Mouse (Mus musculus) myocyte (in vitro differentiated cells): ENCODE results near the gene Pkn1. TPM values are rescaled to one million over a fixed set of nuclear protein-coding genes. Genes with fewer than 3 reads are reported as not detected.
A peak's percentile ranks its signal among the peaks of the same experiment; 100 is the strongest.

Experiments
- H3K27me3 ChIP-seq: one replicate; pipeline ENCODE4 v1.6.1; 2011; ENCODE audit not compliant: control insufficient read depth, insufficient read depth, insufficient read length
- H3K36me3 ChIP-seq: one replicate; pipeline ENCODE4 v1.6.1; 2011; ENCODE audit not compliant: control insufficient read depth, insufficient read depth
- H3K4me2 ChIP-seq: one replicate; pipeline ENCODE4 v1.6.1; 2011; ENCODE audit warnings: low read depth, control low read depth
- H3K4me3 ChIP-seq: one replicate; pipeline ENCODE4 v1.5.1; 2011; ENCODE audit warnings: mild to moderate bottlenecking, control low read depth, moderate library complexity
- H3K79me2 ChIP-seq: one replicate; pipeline ENCODE4 v1.6.1; 2011; ENCODE audit not compliant: control insufficient read depth, insufficient read depth
- H3ac ChIP-seq: one replicate; pipeline ENCODE4 v1.6.1; 2011; ENCODE audit not compliant: control insufficient read depth, insufficient read length
- CEBPB ChIP-seq: IDR thresholded peaks from 2 replicates; pipeline ENCODE4 v1.6.1; 2011; ENCODE audit warnings: mild to moderate bottlenecking, moderate library complexity; ENCODE audit not compliant: poor library complexity, insufficient read depth, severe bottlenecking
- E2F4 ChIP-seq: IDR thresholded peaks from one replicate; pipeline ENCODE4 v1.6.1; 2011; ENCODE audit warnings: mild to moderate bottlenecking, control low read depth, moderate library complexity; ENCODE audit not compliant: insufficient read depth
- MAX ChIP-seq: IDR thresholded peaks from one replicate; pipeline ENCODE4 v1.6.1; 2011; ENCODE audit warnings: low read depth, mild to moderate bottlenecking, control low read depth
- MYOD1 ChIP-seq, 3 experiments: IDR thresholded peaks; one replicate each; pipeline ENCODE4 v1.6.1; 2011; ENCODE audit warnings: control low read depth in 2 of 3, low read depth in 2 of 3, mild to moderate bottlenecking in 2 of 3, moderate library complexity in 1 of 3; ENCODE audit not compliant: insufficient read length in 2 of 3, control insufficient read depth in 1 of 3
- MYOG ChIP-seq, 3 experiments: IDR thresholded peaks; one replicate each; pipeline ENCODE4 v1.6.1; 2011; ENCODE audit warnings: control low read depth in 2 of 3, low read depth in 2 of 3, mild to moderate bottlenecking in 2 of 3; ENCODE audit not compliant: insufficient read length in 2 of 3, control insufficient read depth in 1 of 3, insufficient read depth in 1 of 3
- POLR2A ChIP-seq: IDR thresholded peaks from one replicate; pipeline ENCODE4 v1.6.1; 2011; ENCODE audit warnings: low read depth, mild to moderate bottlenecking, control low read depth, moderate library complexity; ENCODE audit not compliant: insufficient read length
- POLR2AphosphoS2 ChIP-seq: IDR thresholded peaks from one replicate; pipeline ENCODE4 v1.6.1; 2011; ENCODE audit warnings: low read depth, control low read depth; ENCODE audit not compliant: insufficient read length
- REST ChIP-seq: IDR thresholded peaks from one replicate; pipeline ENCODE4 v1.6.1; 2011; ENCODE audit warnings: mild to moderate bottlenecking, control low read depth, moderate library complexity; ENCODE audit not compliant: insufficient read depth, insufficient read length
- SRF ChIP-seq: IDR thresholded peaks from one replicate; pipeline ENCODE4 v1.6.1; 2011; ENCODE audit warnings: low read depth; ENCODE audit not compliant: control insufficient read depth, insufficient read length
- TCF12 ChIP-seq: IDR thresholded peaks from one replicate; pipeline ENCODE4 v1.6.1; 2011; ENCODE audit warnings: mild to moderate bottlenecking, control low read depth; ENCODE audit not compliant: poor library complexity, insufficient read depth, severe bottlenecking
- TCF3 ChIP-seq: IDR thresholded peaks from one replicate; pipeline ENCODE4 v1.6.1; 2011; ENCODE audit warnings: low read depth, control low read depth; ENCODE audit not compliant: insufficient read length
- USF1 ChIP-seq: IDR thresholded peaks from one replicate; pipeline ENCODE4 v1.6.1; 2011; ENCODE audit warnings: low read depth, mild to moderate bottlenecking, control low read depth, moderate library complexity
- polyA plus RNA-seq: library from polyadenylated mRNA; unstranded; fragments of >200 nt; fragmentation: generic; extraction: Trizol; gene quantifications from one replicate; pipeline ENCODE4 v1.2.1, GENCODE M21; 2012; ENCODE audit warnings: missing spikeins

Gene Pkn1
- polyA plus RNA-seq, 1 experiment = 34.1 TPM

DNA sequence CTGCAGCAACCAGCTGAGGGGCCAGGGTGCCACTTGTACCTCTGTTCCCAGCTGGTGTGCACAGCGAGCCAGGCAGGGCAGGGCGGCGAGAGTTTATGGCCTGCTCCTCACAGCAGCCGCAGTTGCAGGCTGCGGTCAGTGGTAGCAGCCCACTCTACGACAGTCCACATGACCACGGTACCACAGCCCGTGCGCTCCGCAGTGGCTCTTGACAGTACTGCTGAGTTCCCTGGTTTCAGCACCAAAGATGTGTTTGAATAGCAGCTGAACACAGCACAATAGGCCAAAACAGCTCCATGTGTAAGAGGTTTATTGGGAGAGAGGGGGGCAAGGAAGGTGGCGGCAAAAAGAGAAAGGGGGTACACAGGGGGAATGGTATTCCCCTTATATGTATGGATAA is 51.5 kb downstream of the Pkn1 start:
- Histone ChIP-seq H3K36me3 (no peaks in the 10 kb centered on the region), H3K27me3 (peaks cover 9% of the 10 kb centered on the region), H3K4me3 (no peak overlapping the region), H3K4me2 (no peak overlapping the region), H3ac (no peak overlapping the region), H3K79me2 (no peaks in the 10 kb centered on the region)
- TF ChIP-seq E2F4 (no peak), CEBPB (no peak), USF1 (no peak), TCF12 (no peak), MYOD1 (IDR thresholded peaks at IDR 0.05; ENCODE audit: control insufficient read depth in 1 of 3, insufficient read length in 2 of 3, low read depth in 2 of 3) (no peak), POLR2A (no peak), MAX (no peak), SRF (no peak), REST (no peak)

DNA sequence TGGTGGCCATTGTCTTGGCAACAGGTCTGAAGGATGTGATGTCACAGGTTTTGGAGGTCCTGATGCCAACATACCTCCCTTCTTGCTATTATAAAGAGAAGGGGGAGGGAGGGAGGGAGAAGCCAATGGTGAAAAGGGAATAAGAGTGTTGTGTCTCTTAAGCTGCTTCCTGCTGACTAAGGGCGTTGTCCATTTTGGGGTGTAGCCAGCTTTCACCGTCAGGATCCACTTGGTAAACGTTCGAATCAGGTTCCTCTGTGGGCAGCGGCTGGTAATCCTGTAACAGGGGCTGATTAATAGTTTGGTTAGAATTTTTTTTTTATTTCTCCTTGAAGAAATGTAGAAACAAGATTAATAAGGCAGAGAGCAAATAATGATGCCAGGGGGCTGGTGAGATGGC is 59.3 kb downstream of the Pkn1 start:
- no peak overlapping the region for H3ac ChIP-seq
- TF ChIP-seq SRF (no peak), MYOG (IDR thresholded peaks at IDR 0.05; ENCODE audit: control insufficient read depth in 1 of 3, insufficient read depth in 1 of 3, insufficient read length in 2 of 3, low read depth in 2 of 3) (no peak), POLR2AphosphoS2 (no peak), MAX (no peak), TCF12 (no peak), REST (no peak), USF1 (no peak), E2F4 (no peak), TCF3 (no peak), MYOD1 (IDR thresholded peaks at IDR 0.05; ENCODE audit: control insufficient read depth in 1 of 3, insufficient read length in 2 of 3, low read depth in 2 of 3) (no peak), CEBPB (no peak), POLR2A (no peak)

DNA sequence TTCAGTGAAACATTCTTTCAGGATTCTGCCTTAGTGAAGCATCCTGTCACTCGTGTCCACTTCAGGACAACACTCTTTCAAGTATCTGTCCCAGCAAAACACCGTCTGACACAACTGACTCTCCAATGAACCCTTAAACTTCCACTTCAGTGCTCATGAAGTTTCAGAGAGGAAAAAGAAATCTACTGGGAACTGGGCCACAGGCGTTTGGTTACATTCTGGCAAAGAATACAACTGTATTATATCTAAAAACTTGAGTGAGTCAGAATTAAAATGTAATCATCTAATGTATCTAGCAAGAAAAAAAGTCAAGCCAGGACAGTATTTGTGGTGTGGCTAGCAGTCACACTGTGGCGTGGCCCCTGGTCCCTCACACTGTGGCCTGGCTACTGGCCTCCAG is 60.1 kb downstream of the Pkn1 start:
- H3K27me3 ChIP-seq = peaks cover 5% of the 10 kb centered on the region
- no peaks in the 10 kb centered on the region for H3K36me3 ChIP-seq
- peak overlapping the region; percentile 27 for H3K4me2 ChIP-seq
- H3K4me3 ChIP-seq = no peak overlapping the region
- no peak overlapping the region for H3ac ChIP-seq
- TF ChIP-seq TCF12 (no peak), USF1 (no peak), MAX (no peak), MYOG (IDR thresholded peaks at IDR 0.05; ENCODE audit: control insufficient read depth in 1 of 3, insufficient read depth in 1 of 3, insufficient read length in 2 of 3, low read depth in 2 of 3) (no peak)
- H3K79me2 ChIP-seq = no peaks in the 10 kb centered on the region

More for the DNA sequence above, 59.3 kb downstream of the Pkn1 start:
- Histone ChIP-seq H3K4me2 (no peak overlapping the region), H3K36me3 (no peaks in the 10 kb centered on the region), H3K4me3 (no peak overlapping the region), H3K27me3 (peaks cover 5% of the 10 kb centered on the region), H3K79me2 (no peaks in the 10 kb centered on the region)

DNA sequence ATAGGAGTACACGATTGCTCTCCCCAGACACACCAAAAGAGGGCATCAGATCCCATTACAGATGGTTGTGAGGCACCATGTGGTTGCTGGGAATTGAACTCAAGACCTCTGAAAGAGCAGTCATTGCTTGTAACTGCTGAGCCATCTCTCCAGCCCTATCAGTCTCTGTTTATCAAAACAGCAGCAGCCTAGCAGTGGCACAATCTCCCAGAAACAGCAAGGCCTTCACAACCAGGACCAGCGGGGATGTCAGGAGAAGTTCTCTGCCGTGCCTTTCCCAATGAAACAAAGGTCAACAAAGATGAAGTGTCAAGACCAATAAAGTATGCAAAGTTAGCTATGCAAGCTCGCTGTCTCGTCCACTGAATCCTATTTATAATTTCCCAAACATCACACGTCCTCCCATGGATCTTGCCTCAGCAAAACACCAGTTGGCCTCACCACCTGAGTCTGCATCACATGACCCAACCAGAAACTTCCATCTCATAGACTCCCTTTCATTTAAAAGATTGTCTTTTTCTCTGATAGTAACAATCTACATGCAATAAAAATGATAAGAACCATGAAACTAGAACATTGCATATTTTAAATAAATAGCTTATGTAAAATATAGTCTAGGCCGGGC is 66.8 kb downstream of the Pkn1 start:
- Histone ChIP-seq H3K4me3 (no peak overlapping the region), H3K79me2 (no peaks in the 10 kb centered on the region), H3K36me3 (no peaks in the 10 kb centered on the region), H3ac (no peak overlapping the region), H3K27me3 (no peaks in the 10 kb centered on the region), H3K4me2 (no peak overlapping the region)
- TF ChIP-seq MYOD1 (IDR thresholded peaks at IDR 0.05; ENCODE audit: control insufficient read depth in 1 of 3, insufficient read length in 2 of 3, low read depth in 2 of 3) = no peak
- TF ChIP-seq REST = no peak
- no peak for TF ChIP-seq MYOG (IDR thresholded peaks at IDR 0.05; ENCODE audit: control insufficient read depth in 1 of 3, insufficient read depth in 1 of 3, insufficient read length in 2 of 3, low read depth in 2 of 3)
- TF ChIP-seq E2F4 = no peak
- no peak for TF ChIP-seq TCF3
- no peak for TF ChIP-seq USF1
- TF ChIP-seq POLR2A = no peak
- TF ChIP-seq MAX = no peak

DNA sequence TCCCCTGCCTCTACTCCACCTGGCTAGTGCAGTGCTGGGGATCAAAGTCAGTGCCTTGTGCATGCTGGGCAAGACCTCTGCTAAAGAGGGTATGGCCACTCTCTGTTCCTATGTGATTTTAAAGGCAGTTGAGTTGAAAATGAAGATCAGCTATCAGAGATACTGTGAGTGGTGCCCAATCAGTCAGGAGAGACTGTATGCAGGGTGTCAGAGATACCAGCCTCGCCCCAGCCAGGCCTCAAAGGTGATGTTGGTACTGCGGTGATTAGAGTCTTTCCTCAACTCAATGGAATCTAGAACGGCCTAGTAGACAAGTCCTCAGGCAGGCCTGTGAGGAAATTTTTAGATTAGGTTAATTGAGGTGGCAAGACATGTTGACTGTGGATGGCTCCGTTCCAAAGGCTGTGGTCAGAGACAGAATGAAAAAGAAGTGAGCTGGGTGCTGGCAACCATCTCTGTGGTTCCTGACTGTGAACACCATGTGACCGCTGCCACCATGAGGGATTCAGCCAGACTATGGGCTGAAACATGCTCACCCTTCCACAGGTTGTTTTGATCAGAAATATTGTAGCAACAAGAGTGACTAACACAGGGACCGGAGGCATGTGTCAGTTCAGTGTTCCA is 73.2 kb downstream of the Pkn1 start:
- TF ChIP-seq E2F4 (no peak), CEBPB (no peak), POLR2AphosphoS2 (no peak), REST (no peak), TCF3 (no peak), MAX (no peak), MYOG (IDR thresholded peaks at IDR 0.05; ENCODE audit: control insufficient read depth in 1 of 3, insufficient read depth in 1 of 3, insufficient read length in 2 of 3, low read depth in 2 of 3) (no peak), TCF12 (no peak), POLR2A (no peak), MYOD1 (IDR thresholded peaks at IDR 0.05; ENCODE audit: control insufficient read depth in 1 of 3, insufficient read length in 2 of 3, low read depth in 2 of 3) (no peak), USF1 (no peak), SRF (no peak)

More for the DNA sequence above, 73.2 kb downstream of the Pkn1 start:
- no peaks in the 10 kb centered on the region for H3K79me2 ChIP-seq
- H3ac ChIP-seq = no peak overlapping the region
- H3K4me2 ChIP-seq = no peak overlapping the region
- no peaks in the 10 kb centered on the region for H3K27me3 ChIP-seq
- H3K4me3 ChIP-seq = no peak overlapping the region
- H3K36me3 ChIP-seq = no peaks in the 10 kb centered on the region
